Mouse (Mus musculus) CH12.LX (cell line): ENCODE data around the gene Rbfox1. TPM values are rescaled to one million over a fixed set of nuclear protein-coding genes. Genes with fewer than 3 reads are reported as not detected.

Experiments
- DNase-seq: peaks from one replicate; pipeline ENCODE4 v3.0.0-alpha.2; 2013; ENCODE audit errors: extremely low read depth
- H3K27ac ChIP-seq: 2 replicates; pipeline ENCODE4 v1.5.1; 2012; ENCODE audit warnings: low read depth, mild to moderate bottlenecking, control low read depth, moderate library complexity; ENCODE audit not compliant: insufficient read depth
- H3K27me3 ChIP-seq: replicated peaks from 2 replicates; pipeline ENCODE3; 2012; ENCODE audit warnings: inconsistent platforms
- H3K36me3 ChIP-seq, 2 experiments: replicated peaks in 1 of 2; 2 replicates each; pipeline versions ENCODE3 to v1.6.1; 2012; ENCODE audit warnings: inconsistent platforms in 1 of 2, low read length in 1 of 2, mild to moderate bottlenecking in 1 of 2, mixed read lengths in 1 of 2, moderate library complexity in 1 of 2; ENCODE audit not compliant: control insufficient read depth in 1 of 2, insufficient read depth in 1 of 2
- H3K4me1 ChIP-seq, 2 experiments: 2 replicates each; pipeline ENCODE4 v1.6.1; 2012; ENCODE audit warnings: inconsistent platforms in 1 of 2, moderate library complexity in 1 of 2; ENCODE audit not compliant: insufficient read depth in 2 of 2, control insufficient read depth in 1 of 2
- H3K4me2 ChIP-seq: 2 replicates; pipeline ENCODE4 v1.6.1; 2012; ENCODE audit warnings: low read depth, mild to moderate bottlenecking, control low read depth; ENCODE audit not compliant: poor library complexity, insufficient read depth, severe bottlenecking
- H3K4me3 ChIP-seq, 3 experiments: fragments of 150-350 bp in 1 of 3; sonication (generic) in 1 of 3; replicated peaks in 1 of 3; 2 replicates each; pipeline versions ENCODE3 to v1.5.1; 2011 to 2012; ENCODE audit warnings: low read depth in 2 of 3, low read length in 2 of 3, mild to moderate bottlenecking in 2 of 3, moderate library complexity in 2 of 3, control low read depth in 1 of 3, improper control_type of control experiment in 1 of 3, inconsistent platforms in 1 of 3, mixed read lengths in 1 of 3; ENCODE audit not compliant: poor library complexity in 1 of 3
- H3K79me2 ChIP-seq: replicated peaks from 2 replicates; pipeline ENCODE4 v1.6.1; 2012; ENCODE audit warnings: mild to moderate bottlenecking, moderate library complexity; ENCODE audit not compliant: control insufficient read depth, poor library complexity, insufficient read depth, severe bottlenecking; ENCODE audit errors: extremely low read depth
- H3K9ac ChIP-seq: 2 replicates; pipeline ENCODE4 v1.6.1; 2012; ENCODE audit warnings: low read depth, mild to moderate bottlenecking, control low read depth, moderate library complexity; ENCODE audit not compliant: insufficient read depth
- H3K9me3 ChIP-seq: replicated peaks from 2 replicates; pipeline ENCODE3; 2012; ENCODE audit warnings: low read length, inconsistent platforms, mixed read lengths
- BHLHE40 ChIP-seq: IDR thresholded peaks from 2 replicates; pipeline ENCODE4 v1.6.1; 2011; ENCODE audit warnings: mild to moderate bottlenecking, low read depth, low read length, improper control_type of control experiment
- CHD1 ChIP-seq: IDR thresholded peaks from 2 replicates; pipeline ENCODE4 v1.6.1; 2012; ENCODE audit warnings: low read depth, low read length, improper control_type of control experiment, inconsistent platforms
- CHD2 ChIP-seq: IDR thresholded peaks from 2 replicates; pipeline ENCODE4 v1.6.1; 2011; ENCODE audit warnings: low read length, improper control_type of control experiment
- CTCF ChIP-seq, 2 experiments: IDR thresholded peaks in 1 of 2; conservative IDR thresholded peaks in 1 of 2; 2 replicates each; pipeline ENCODE4 v1.5.1; 2011 to 2012; ENCODE audit warnings: low read depth in 2 of 2, low read length in 2 of 2, improper control_type of control experiment in 1 of 2, inconsistent platforms in 1 of 2, mild to moderate bottlenecking in 1 of 2, moderate library complexity in 1 of 2
- E2F4 ChIP-seq: IDR thresholded peaks from 2 replicates; pipeline ENCODE4 v1.6.1; 2011; ENCODE audit warnings: low read depth, low read length, improper control_type of control experiment; ENCODE audit not compliant: insufficient replicate concordance
- EP300 ChIP-seq: IDR thresholded peaks from 2 replicates; pipeline ENCODE4 v1.6.1; 2011; ENCODE audit warnings: low read length, improper control_type of control experiment
- GABPA ChIP-seq: IDR thresholded peaks from 2 replicates; pipeline ENCODE4 v1.6.1; 2012; ENCODE audit warnings: low read depth, low read length, improper control_type of control experiment, inconsistent platforms; ENCODE audit not compliant: insufficient replicate concordance
- HCFC1 ChIP-seq: IDR thresholded peaks from 2 replicates; pipeline ENCODE4 v1.6.1; 2012; ENCODE audit warnings: low read depth, mild to moderate bottlenecking, inconsistent platforms, low read length, improper control_type of control experiment
- IRF4 ChIP-seq: IDR thresholded peaks from 2 replicates; pipeline ENCODE4 v1.6.1; 2014; ENCODE audit warnings: low read depth, mild to moderate bottlenecking, inconsistent platforms, low read length, improper control_type of control experiment
- JUND ChIP-seq: conservative IDR thresholded peaks from 2 replicates; pipeline ENCODE4 v1.6.1; 2011; ENCODE audit warnings: low read depth, low read length, improper control_type of control experiment
- KAT2A ChIP-seq: IDR thresholded peaks from 2 replicates; pipeline ENCODE4 v1.6.1; 2012; ENCODE audit warnings: low read length, improper control_type of control experiment, inconsistent platforms; ENCODE audit not compliant: insufficient replicate concordance
- MAX ChIP-seq: IDR thresholded peaks from 2 replicates; pipeline ENCODE4 v1.6.1; 2011; ENCODE audit warnings: low read length, improper control_type of control experiment
- MXI1 ChIP-seq: IDR thresholded peaks from 2 replicates; pipeline ENCODE4 v1.6.1; 2011; ENCODE audit warnings: mild to moderate bottlenecking, low read depth, low read length, improper control_type of control experiment
- MYC ChIP-seq: IDR thresholded peaks from 2 replicates; pipeline ENCODE4 v1.6.1; 2011; ENCODE audit warnings: low read depth, mild to moderate bottlenecking, improper control_type of control experiment, low read length
- NRF1 ChIP-seq: IDR thresholded peaks from 2 replicates; pipeline ENCODE4 v1.6.1; 2014; ENCODE audit warnings: low read depth, mild to moderate bottlenecking, inconsistent platforms, low read length, improper control_type of control experiment, moderate library complexity
- PAX5 ChIP-seq: IDR thresholded peaks from 2 replicates; pipeline ENCODE4 v1.6.1; 2012; ENCODE audit warnings: low read length, inconsistent platforms, mixed read lengths
- POLR2AphosphoS2 ChIP-seq: IDR thresholded peaks from 2 replicates; pipeline ENCODE4 v1.6.1; 2011; ENCODE audit warnings: low read depth, low read length, improper control_type of control experiment
- RCOR1 ChIP-seq: conservative IDR thresholded peaks from 2 replicates; pipeline ENCODE4 v1.6.1; 2012; ENCODE audit warnings: low read depth, mild to moderate bottlenecking, inconsistent platforms, low read length, improper control_type of control experiment
- TBP ChIP-seq: conservative IDR thresholded peaks from 2 replicates; pipeline ENCODE4 v1.6.1; 2011; ENCODE audit warnings: low read depth, low read length, improper control_type of control experiment
- TCF12 ChIP-seq: IDR thresholded peaks from 2 replicates; pipeline ENCODE4 v1.6.1; 2014; ENCODE audit warnings: low read depth, mild to moderate bottlenecking, inconsistent platforms, low read length, improper control_type of control experiment
- USF2 ChIP-seq: conservative IDR thresholded peaks from 2 replicates; pipeline ENCODE4 v1.6.1; 2011; ENCODE audit warnings: low read depth, low read length, improper control_type of control experiment
- ZC3H11A ChIP-seq: IDR thresholded peaks from 2 replicates; pipeline ENCODE4 v1.6.1; 2012; ENCODE audit warnings: low read depth, mild to moderate bottlenecking, inconsistent platforms, low read length, improper control_type of control experiment
- ZMIZ1 ChIP-seq: IDR thresholded peaks from 2 replicates; pipeline ENCODE4 v1.6.1; 2012; ENCODE audit warnings: low read depth, mild to moderate bottlenecking, inconsistent platforms, low read length, improper control_type of control experiment
- ZNF384 ChIP-seq: IDR thresholded peaks from 2 replicates; pipeline ENCODE4 v1.6.1; 2012; ENCODE audit warnings: low read depth, low read length, improper control_type of control experiment, inconsistent platforms
- dilution Hi-C: fragments of 300-500 bp; cut with MboI; formaldehyde crosslinking; loops from 2 replicates; pipeline ENCODE4 v1.14.3; 2020; ENCODE audit warnings: low sequenced_read_pairs; ENCODE audit not compliant: extremely low pct_unique_long_range_greater_than_20kb, extremely low pct_ligation_motif_present
- in situ Hi-C: fragments of 300-500 bp; cut with MboI; formaldehyde crosslinking; loops from 3 replicates; pipeline ENCODE4 v1.14.3; 2019; ENCODE audit warnings: low sequenced_read_pairs, low pct_ligation_motif_present, low pct_unique_long_range_greater_than_20kb, mixed read lengths
- polyA plus RNA-seq: library from polyadenylated mRNA; unstranded; fragments of >175 nt; gene quantifications from 2 replicates; pipeline ENCODE4 v1.2.1, GENCODE M21; 2012; ENCODE audit warnings: low read depth; ENCODE audit not compliant: insufficient read length
- total RNA-seq, 2 experiments: library from RNA; depleted of rRNA; stranded (reverse); fragments of 300-350 nt in 1 of 2; fragments of >200 nt in 1 of 2; gene quantifications; 2 replicates each; pipeline ENCODE4 v1.2.3; 2012 to 2014

Gene Rbfox1
- total and polyA plus RNA-seq, 3 experiments: not detected

DNA sequence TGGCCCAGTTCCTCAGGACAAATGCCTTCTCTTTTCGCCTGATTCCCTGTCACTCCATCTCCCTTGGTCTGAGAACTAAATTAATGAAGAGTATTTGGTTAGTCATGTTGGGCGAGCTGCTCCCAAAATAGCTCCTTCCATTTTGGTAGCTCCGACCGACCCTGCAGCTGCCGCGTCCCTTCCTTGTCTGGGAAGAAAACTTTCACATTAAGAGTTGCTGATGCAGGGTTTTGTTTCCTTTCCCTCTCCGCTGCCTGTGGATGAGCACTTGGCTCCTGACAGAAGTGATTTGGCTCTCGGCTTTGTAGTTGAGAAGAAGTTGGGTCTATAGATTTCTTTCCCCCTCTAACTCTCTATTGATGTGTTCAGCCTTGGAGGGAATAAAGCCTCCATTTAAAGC, 1184.4 kb downstream of the Rbfox1 start:
- DNase-seq: no peak
- Histone ChIP-seq H3K36me3 (no peaks in the 10 kb centered on the region), H3K4me1 (no peaks in the 10 kb centered on the region), H3K9me3 (peaks cover 77% of the 10 kb centered on the region), H3K27ac (no peak overlapping the region), H3K27me3 (no peaks in the 10 kb centered on the region), H3K79me2 (no peaks in the 10 kb centered on the region), H3K4me2 (no peak overlapping the region), H3K9ac (no peak overlapping the region), H3K4me3 (no peak overlapping the region)
- in situ Hi-C loops (no loop called here), dilution Hi-C loops (no loop called here)
- no peak for TF ChIP-seq USF2
- no peak for TF ChIP-seq CHD2
- no peak for TF ChIP-seq MAX
- no peak for TF ChIP-seq IRF4
- no peak for TF ChIP-seq ZNF384
- no peak for TF ChIP-seq MXI1
- no peak for TF ChIP-seq PAX5
- no peak for TF ChIP-seq CHD1
- TF ChIP-seq KAT2A: no peak
- no peak for TF ChIP-seq POLR2AphosphoS2
- TF ChIP-seq CTCF (conservative IDR thresholded peaks at IDR 0.05 in 1 of 2, IDR thresholded peaks at IDR 0.05 in 1 of 2; ENCODE audit: low read depth in 2 of 2, low read length in 2 of 2): no peak

DNA sequence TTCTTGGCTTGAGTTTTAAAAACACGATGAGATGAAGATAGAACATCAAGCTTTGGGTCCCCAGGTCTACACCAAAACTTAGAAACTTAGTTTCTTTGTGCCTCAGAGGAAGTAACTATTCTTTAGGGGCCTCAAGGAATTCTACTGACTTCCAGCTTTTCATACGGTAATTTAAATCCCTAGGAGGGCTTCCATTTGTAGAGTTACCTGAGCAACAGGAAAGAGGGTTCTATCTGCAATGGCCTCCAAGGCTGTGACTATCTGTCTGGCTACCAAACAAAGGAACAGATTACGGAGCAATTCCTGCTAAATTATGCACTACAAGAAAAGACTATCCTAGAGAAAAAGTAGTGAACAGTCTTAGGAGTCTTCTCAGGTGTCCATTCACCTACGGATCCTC, 1189.6 kb downstream of the Rbfox1 start:
- H3K4me1 ChIP-seq: no peaks in the 10 kb centered on the region
- H3K27me3 ChIP-seq: no peaks in the 10 kb centered on the region
- no peaks in the 10 kb centered on the region for H3K36me3 ChIP-seq
- DNase-seq: no peak
- H3K9ac ChIP-seq: no peak overlapping the region
- H3K4me3 ChIP-seq: no peak overlapping the region
- dilution Hi-C loops (no loop called here), in situ Hi-C loops (no loop called here)
- TF ChIP-seq ZNF384 (no peak), JUND (no peak), CTCF (conservative IDR thresholded peaks at IDR 0.05 in 1 of 2, IDR thresholded peaks at IDR 0.05 in 1 of 2; ENCODE audit: low read depth in 2 of 2, low read length in 2 of 2) (no peak), MXI1 (no peak), BHLHE40 (no peak), HCFC1 (no peak), PAX5 (no peak), TBP (no peak), GABPA (no peak), RCOR1 (no peak), ZMIZ1 (no peak), CHD1 (no peak), TCF12 (no peak), E2F4 (no peak), ZC3H11A (no peak), MYC (no peak), EP300 (no peak), USF2 (no peak), NRF1 (no peak)
- H3K79me2 ChIP-seq: no peaks in the 10 kb centered on the region
- no peak overlapping the region for H3K4me2 ChIP-seq
- no peak overlapping the region for H3K27ac ChIP-seq
- peaks cover 81% of the 10 kb centered on the region for H3K9me3 ChIP-seq
